Mouse (Mus musculus) splenic B cell, adult 2 months (primary cell): ENCODE results near the gene Rdh7.
A peak's percentile ranks its signal among the peaks of the same experiment; 100 is the strongest.
"Not testable (repeated sequence)": the region's sequence is repeated elsewhere in the genome, so short reads cannot be mapped to it uniquely, and the experiment has no call there.

Experiments used
- DNase-seq: peaks from one replicate; pipeline ENCODE4 v3.0.0-alpha.2; 2011; ENCODE audit warnings: low read depth, low spot score
- H3K27me3 ChIP-seq: 2 replicates; pipeline ENCODE4 v1.6.1; 2012; ENCODE audit warnings: mild to moderate bottlenecking, low read length, moderate library complexity, mixed read lengths; ENCODE audit not compliant: control insufficient read depth, poor library complexity, insufficient read depth, severe bottlenecking
- H3K36me3 ChIP-seq: 2 replicates; pipeline ENCODE4 v1.6.1; 2012; ENCODE audit warnings: mild to moderate bottlenecking, low read length, moderate library complexity, mixed read lengths; ENCODE audit not compliant: control insufficient read depth, poor library complexity, insufficient read depth, severe bottlenecking

Rdh7 gene

GRCm38 (mm10) chr10:127888605-127889004 lies at the start of gene Rdh7:
Rdh7 (minus strand) TSS chr10:127888817.
- H3K36me3 ChIP-seq, result no peaks in the 10 kb centered on the region
- H3K27me3 ChIP-seq, result no peaks in the 10 kb centered on the region
- DNase-seq, result no peak

DNA sequence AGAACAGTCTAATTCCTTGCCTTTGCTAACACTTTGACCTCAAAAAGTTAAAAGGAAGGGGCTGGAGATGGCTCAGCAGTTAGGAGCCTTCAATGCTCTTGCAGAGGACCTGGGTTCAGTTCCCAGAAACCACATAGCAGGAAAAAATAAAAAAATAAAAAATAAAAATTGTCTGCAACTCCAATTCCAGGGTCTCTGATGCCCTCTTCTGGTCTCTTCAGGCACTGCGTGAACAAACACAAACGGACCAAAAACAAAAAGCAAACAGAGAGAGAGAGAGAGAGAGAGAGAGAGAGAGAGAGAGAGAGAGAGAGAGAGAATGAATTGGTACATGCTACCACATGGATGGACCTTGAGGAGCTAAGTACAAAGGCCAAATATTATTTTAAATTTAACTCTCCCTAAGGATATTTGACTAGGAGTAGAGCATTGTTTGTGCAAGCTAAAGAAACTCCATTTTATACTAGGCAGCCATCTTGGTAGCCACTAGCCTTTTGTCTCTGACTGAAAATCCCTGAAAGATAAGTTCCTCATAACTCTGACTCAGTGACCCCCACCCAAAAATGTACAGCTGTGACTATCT lies 48.9 kb upstream of the Rdh7 start:
- DNase-seq, result peak; percentile 63
- no peaks in the 10 kb centered on the region for H3K36me3 ChIP-seq
- H3K27me3 ChIP-seq, result no peaks in the 10 kb centered on the region

GRCm38 (mm10) chr10:127936747-127937409 lies 48.3 kb upstream of the Rdh7 start:
- DNase-seq, result no peak
- Histone ChIP-seq H3K27me3 (no peaks in the 10 kb centered on the region), H3K36me3 (no peaks in the 10 kb centered on the region)

GRCm38 (mm10) chr10:127936271-127936670 lies 47.7 kb upstream of the Rdh7 start:
- DNase-seq, result no peak
- Histone ChIP-seq H3K27me3 (no peaks in the 10 kb centered on the region), H3K36me3 (no peaks in the 10 kb centered on the region)

DNA sequence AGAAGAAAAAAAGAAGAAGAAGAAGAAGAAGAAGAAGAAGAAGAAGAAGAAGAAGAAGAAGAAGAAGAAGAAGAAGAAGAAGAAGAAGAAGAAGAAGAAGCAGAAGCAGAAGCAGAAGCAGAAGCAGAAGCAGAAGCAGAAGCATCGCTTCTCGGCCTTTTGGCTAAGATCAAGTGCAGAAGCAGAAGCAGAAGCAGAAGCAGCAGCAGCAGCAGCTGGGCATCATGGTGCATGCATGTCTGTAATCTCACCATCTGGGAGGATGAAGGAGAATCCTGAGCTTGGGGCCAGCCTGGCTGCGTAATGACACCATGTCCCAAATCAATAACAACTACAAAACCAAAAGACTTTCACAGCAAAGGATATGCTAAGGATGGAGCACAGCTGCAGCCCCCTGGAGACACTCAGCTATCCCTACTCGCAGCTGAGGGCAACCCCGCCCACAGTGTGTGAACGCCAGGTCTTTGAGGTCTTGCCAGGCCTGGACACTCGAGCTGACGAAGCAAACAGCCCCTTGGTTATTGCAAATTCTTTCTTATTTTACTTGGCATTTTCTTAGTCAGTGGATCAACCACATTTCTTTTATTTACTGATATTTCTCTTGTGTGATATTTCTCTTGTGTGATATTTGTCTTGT lies 43.8 kb upstream of the Rdh7 start:
- no peaks in the 10 kb centered on the region for H3K27me3 ChIP-seq
- no peaks in the 10 kb centered on the region for H3K36me3 ChIP-seq
- DNase-seq, result no peak

DNA sequence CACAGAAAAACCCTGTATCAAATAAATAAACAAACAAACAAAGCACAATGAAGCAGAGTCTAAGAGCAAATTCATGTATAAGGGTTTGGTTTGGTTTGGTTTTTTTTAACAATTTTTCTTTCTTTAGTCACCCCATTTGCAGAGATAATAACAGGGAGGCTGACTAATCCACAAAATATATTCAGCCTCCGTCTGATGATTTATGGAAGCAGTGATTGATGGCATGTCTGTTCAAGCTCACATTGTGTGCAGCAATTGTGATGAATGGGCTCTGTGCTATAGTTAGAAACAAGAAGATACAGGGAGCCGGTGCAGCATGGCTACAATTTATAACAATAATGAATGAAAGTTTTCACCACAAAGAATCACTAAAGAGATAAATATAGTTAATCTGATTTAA lies 39.1 kb upstream of the Rdh7 start:
- Histone ChIP-seq H3K36me3 (no peaks in the 10 kb centered on the region), H3K27me3 (no peaks in the 10 kb centered on the region)
- DNase-seq, result no peak

DNA sequence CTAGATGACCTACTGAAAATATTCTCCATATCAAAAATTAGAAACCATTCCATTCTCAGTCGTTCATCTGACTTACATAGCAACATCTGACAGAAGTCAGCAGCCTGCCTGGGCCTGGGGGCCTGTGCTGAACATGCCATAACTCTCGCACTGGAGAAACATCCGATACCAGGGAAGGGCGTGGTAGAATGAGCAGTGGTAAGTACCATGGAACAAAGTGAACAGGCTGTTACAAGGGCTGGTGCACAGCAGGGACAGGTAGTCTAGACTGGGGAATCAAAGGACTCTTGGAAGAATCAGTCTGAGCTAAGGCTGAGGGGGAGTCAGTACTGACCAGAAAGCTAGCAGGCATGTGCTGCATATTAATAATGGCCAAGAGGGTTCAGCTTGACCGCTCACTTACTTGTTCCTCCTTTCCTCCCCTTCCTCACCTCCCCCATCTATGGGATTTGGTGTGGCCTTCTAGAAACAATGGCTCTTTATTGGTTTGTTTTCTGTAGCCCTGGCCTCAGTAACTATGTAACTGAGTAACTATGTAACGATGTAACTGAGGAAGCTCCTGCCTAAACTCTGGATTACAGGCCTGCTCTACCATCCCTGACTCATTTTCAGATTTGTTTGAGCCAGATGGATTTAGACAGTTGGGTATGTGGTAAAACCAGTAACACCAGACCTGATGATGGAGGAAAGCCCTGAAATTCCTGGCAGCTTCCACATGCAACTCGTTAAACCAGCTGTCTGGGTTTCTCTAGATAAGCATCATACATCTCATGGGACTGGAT lies 36.2 kb upstream of the Rdh7 start:
- H3K36me3 ChIP-seq, result no peaks in the 10 kb centered on the region
- DNase-seq, result no peak
- no peaks in the 10 kb centered on the region for H3K27me3 ChIP-seq

GRCm38 (mm10) chr10:127923024-127923423 lies 34.4 kb upstream of the Rdh7 start:
- H3K27me3 ChIP-seq, result no peaks in the 10 kb centered on the region
- H3K36me3 ChIP-seq, result no peaks in the 10 kb centered on the region
- no peak for DNase-seq

- Histone ChIP-seq H3K27me3 (no peaks in the 10 kb centered on the region), H3K36me3 (no peaks in the 10 kb centered on the region)
- no peak for DNase-seq
Observed at GRCm38 (mm10) chr10:127922241-127922640, 33.6 kb upstream of the Rdh7 start.

- DNase-seq, result no peak
- Histone ChIP-seq H3K36me3 (no peaks in the 10 kb centered on the region), H3K27me3 (no peaks in the 10 kb centered on the region)
Observed at GRCm38 (mm10) chr10:127917651-127918050, 29.0 kb upstream of the Rdh7 start.

DNA sequence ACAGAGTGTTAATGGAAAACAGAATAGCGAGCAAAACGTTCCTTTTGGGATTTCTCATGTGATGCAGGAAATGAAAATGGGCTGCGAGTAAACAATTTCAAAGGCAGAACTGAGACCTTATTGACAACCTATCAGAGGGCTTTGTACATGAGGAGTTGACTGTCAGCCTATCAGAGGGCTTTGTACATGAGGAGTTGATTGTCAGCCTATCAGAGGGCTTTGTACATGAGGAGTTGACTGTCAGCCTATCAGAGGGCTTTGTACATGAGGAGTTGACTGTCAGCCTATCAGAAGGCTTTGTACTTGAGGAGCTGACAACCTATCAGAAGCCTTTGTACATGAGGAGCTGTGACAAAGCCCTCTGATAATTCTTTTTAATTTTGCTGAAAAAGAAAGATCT lies 28.6 kb upstream of the Rdh7 start:
- not testable (repeated sequence) for H3K27me3 ChIP-seq, H3K36me3 ChIP-seq, DNase-seq

- no peaks in the 10 kb centered on the region for H3K27me3 ChIP-seq
- no peak for DNase-seq
- H3K36me3 ChIP-seq, result no peaks in the 10 kb centered on the region
Observed at GRCm38 (mm10) chr10:127915578-127915977, 27.0 kb upstream of the Rdh7 start.

DNA sequence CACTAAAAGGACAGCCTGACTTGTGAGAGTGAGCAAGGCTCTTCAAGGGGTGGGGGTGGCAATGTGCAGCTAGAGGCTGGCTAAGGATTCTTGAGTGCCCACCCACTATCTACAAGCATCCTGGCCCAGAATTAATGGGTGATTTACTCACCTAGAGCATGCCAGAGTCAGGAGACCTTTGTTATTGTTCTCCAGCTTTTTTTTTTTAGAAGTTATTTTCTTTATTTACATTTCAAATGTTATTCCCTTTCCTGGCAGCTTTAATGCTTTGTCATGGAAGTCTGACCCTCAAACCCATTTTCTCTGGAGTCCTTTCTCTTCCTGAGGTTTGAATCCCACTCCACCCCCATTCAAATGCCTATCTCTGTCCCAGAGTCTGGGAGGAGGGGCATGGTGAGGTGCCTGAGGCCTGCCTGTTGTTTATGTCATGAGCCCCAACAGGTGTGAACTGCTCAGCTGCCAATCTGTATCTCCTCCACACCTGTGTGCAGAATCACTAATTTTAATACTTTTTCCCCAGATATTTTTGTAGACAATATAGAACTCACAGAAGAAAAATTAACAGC lies 18.9 kb upstream of the Rdh7 start:
- H3K36me3 ChIP-seq, result no peaks in the 10 kb centered on the region
- no peak for DNase-seq
- no peaks in the 10 kb centered on the region; the same call in 1 of the 2 replicates for H3K27me3 ChIP-seq

GRCm38 (mm10) chr10:127906138-127906537 lies 17.5 kb upstream of the Rdh7 start:
- H3K36me3 ChIP-seq, result no peaks in the 10 kb centered on the region
- no peaks in the 10 kb centered on the region; the same call in 1 of the 2 replicates for H3K27me3 ChIP-seq
- no peak for DNase-seq
